Mouse (Mus musculus): ENCODE results near the gene Tm6sf1.

GRCm38 (mm10) chr7:81860071-81860470 is 1.3 kb downstream of the Tm6sf1 start:
- no peak for TF ChIP-seq POLR2A (IDR thresholded peaks at IDR 0.05; ENCODE audit: control insufficient read depth, extremely low read depth, insufficient read depth, low read length, poor library complexity)
- no peak for TF ChIP-seq CTCF (IDR thresholded peaks at IDR 0.05; ENCODE audit: borderline replicate concordance, control insufficient read depth, extremely low read depth, insufficient read depth, low read length, poor library complexity)

Data from thymus, adult 2 months (tissue).